ENCODE assay signal across 8 mouse cellular contexts in the genomic region with DNA sequence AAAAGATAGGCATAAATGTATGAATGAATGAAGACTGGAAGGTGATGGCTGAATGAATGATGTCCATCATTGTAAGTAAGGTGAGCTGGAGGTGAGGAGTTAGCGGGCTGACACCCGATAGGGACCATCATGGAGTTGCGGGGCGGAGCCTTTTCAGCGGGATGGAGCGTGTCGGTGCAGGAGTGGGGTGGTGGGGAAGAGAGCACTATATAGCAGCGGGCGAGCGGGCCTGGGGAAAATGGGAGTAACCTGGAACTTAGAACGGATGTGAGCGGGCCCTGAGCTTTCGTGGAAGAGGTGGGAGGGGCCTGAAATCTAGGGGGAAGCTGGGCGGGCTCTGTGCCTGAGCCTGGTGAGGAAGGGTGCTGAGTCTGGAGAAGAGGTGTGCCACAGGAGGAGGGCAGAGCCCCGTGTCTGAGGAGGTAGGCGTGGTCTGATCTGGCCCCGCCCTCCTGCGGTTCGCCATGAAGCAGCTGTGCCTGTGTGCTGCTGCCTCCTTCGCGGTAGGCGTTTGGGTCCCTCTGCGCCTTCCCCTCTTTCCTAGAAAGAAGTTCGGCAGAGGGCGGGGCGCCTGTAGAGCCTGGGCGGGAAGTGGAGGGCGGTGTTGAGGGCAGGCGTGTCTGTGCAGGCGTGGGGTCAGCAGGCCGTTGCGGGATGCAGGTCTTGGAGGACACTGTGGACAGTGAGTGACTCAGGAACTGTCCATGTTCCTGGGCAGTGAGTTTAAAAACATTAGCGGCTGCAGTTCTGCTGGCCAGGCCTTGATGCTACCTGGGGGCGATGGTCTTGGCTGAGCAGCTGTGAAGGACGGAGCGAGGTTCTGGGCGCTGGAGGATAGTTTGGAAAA. TPM values are rescaled to one million over a fixed set of nuclear protein-coding genes. Genes with fewer than 3 reads are reported as not detected.
DNase-seq lines count a peak whose midpoint lies in the region; ATAC-seq and TF ChIP-seq lines count a peak whose summit lies in the region.

No protein-coding gene starts in this region.

- no peak for TF ChIP-seq EP300 in heart, adult 2 months (IDR thresholded peaks at IDR 0.05; ENCODE audit: insufficient read depth, low read depth, low read length)

- H3K4me3 ChIP-seq in embryonic facial prominence, embryonic 12.5 days: peak overlapping the region; percentile 50
- H3K4me3 ChIP-seq in heart, adult 2 months: peak overlapping the region; percentile 51
- peak overlapping the region; percentile 54 for H3K4me3 ChIP-seq in kidney, adult 2 months (ENCODE audit: insufficient read depth, low read depth, low read length)
- H3K4me3 ChIP-seq in limb, embryonic 12.5 days (replicated peaks): peak overlapping the region; percentile 47
- peak overlapping the region; percentile 41 for H3K4me3 ChIP-seq in midbrain, embryonic 14.5 days (replicated peaks; ENCODE audit: low read depth, low read length)

- 3% methylated on average over 37 of the region's 37 CpGs for WGBS in embryonic facial prominence, embryonic 12.5 days
- WGBS in heart, adult 2 months: 5% methylated on average over 37 of the region's 37 CpGs
- WGBS in kidney, adult 2 months: 3% methylated on average over 37 of the region's 37 CpGs
- 3% methylated on average over 37 of the region's 37 CpGs for WGBS in limb, embryonic 12.5 days
- 4% methylated on average over 37 of the region's 37 CpGs for WGBS in midbrain, embryonic 14.5 days

- peak; percentile 87 for ATAC-seq in embryonic facial prominence, embryonic 12.5 days (ENCODE audit: insufficient number of reproducible peaks, insufficient read depth, low FRiP score, low TSS enrichment)
- peak; percentile 92 for ATAC-seq in limb, embryonic 12.5 days (ENCODE audit: insufficient number of reproducible peaks, insufficient read depth, low FRiP score, low TSS enrichment, low read depth)
- ATAC-seq in midbrain, embryonic 14.5 days (ENCODE audit: low FRiP score, low TSS enrichment): peak; percentile 80

- H3K27ac ChIP-seq in embryonic facial prominence, embryonic 12.5 days: peak overlapping the region; percentile 71
- H3K27ac ChIP-seq in heart, adult 2 months: no peak overlapping the region; the same call in 1 of the 2 replicates
- 0 out of 2 replicates have a peak overlapping the region, but pooled peaks have one; percentile 4 for H3K27ac ChIP-seq in kidney, adult 2 months (ENCODE audit: insufficient read depth, low read depth, low read length)
- peak overlapping the region; percentile 87 for H3K27ac ChIP-seq in limb, embryonic 12.5 days
- H3K27ac ChIP-seq in midbrain, embryonic 14.5 days (replicated peaks; ENCODE audit: low read depth, low read length): 0 out of 2 replicates have a peak overlapping the region, but pooled peaks have one; percentile 41

- H3K27me3 ChIP-seq in embryonic facial prominence, embryonic 12.5 days: 0 out of 2 replicates have a peak, but pooled peaks cover 4% of the 10 kb centered on the region
- H3K27me3 ChIP-seq in heart, adult 2 months (ENCODE audit: control insufficient read depth, insufficient read depth, low read length): no peaks in the 10 kb centered on the region
- no peaks in the 10 kb centered on the region for H3K27me3 ChIP-seq in kidney, adult 2 months (replicated peaks; ENCODE audit: control insufficient read depth, insufficient read depth, low read length)
- H3K27me3 ChIP-seq in limb, embryonic 12.5 days: no peaks in the 10 kb centered on the region
- no peaks in the 10 kb centered on the region for H3K27me3 ChIP-seq in midbrain, embryonic 14.5 days (ENCODE audit: control insufficient read depth, insufficient read depth, low read length)

- no peaks in the 10 kb centered on the region for H3K9me3 ChIP-seq in embryonic facial prominence, embryonic 12.5 days
- no peaks in the 10 kb centered on the region for H3K9me3 ChIP-seq in limb, embryonic 12.5 days
- no peaks in the 10 kb centered on the region for H3K9me3 ChIP-seq in midbrain, embryonic 14.5 days (ENCODE audit: control insufficient read depth, low read length)

- H3K9ac ChIP-seq in embryonic facial prominence, embryonic 12.5 days: peak overlapping the region; percentile 55
- H3K9ac ChIP-seq in heart, adult 2 months (ENCODE audit: low read depth, low read length): peak overlapping the region; percentile 22
- peak overlapping the region; percentile 56 for H3K9ac ChIP-seq in limb, embryonic 12.5 days (replicated peaks)
- H3K9ac ChIP-seq in midbrain, embryonic 14.5 days (replicated peaks; ENCODE audit: low read length): peak overlapping the region; percentile 56

- H3K36me3 ChIP-seq in embryonic facial prominence, embryonic 12.5 days: no peaks in the 10 kb centered on the region
- no peaks in the 10 kb centered on the region for H3K36me3 ChIP-seq in heart, adult 2 months (ENCODE audit: control insufficient read depth, insufficient read depth, low read length)
- no peaks in the 10 kb centered on the region for H3K36me3 ChIP-seq in kidney, adult 2 months (ENCODE audit: control insufficient read depth, insufficient read depth, low read length)
- H3K36me3 ChIP-seq in limb, embryonic 12.5 days: no peaks in the 10 kb centered on the region
- H3K36me3 ChIP-seq in midbrain, embryonic 14.5 days (ENCODE audit: control insufficient read depth, insufficient read depth, low read length): no peaks in the 10 kb centered on the region

- 0 out of 2 replicates have a peak, but pooled peaks cover 3% of the 10 kb centered on the region for H3K4me1 ChIP-seq in embryonic facial prominence, embryonic 12.5 days
- peaks cover 2% of the 10 kb centered on the region for H3K4me1 ChIP-seq in heart, adult 2 months (ENCODE audit: control insufficient read depth, insufficient read depth, low read length)
- no peaks in the 10 kb centered on the region for H3K4me1 ChIP-seq in kidney, adult 2 months (ENCODE audit: control insufficient read depth, insufficient read depth, low read length)
- H3K4me1 ChIP-seq in limb, embryonic 12.5 days (replicated peaks): peaks cover 9% of the 10 kb centered on the region; the same call in 1 of the 2 replicates
- H3K4me1 ChIP-seq in midbrain, embryonic 14.5 days (ENCODE audit: control insufficient read depth, insufficient read depth, low read length): 0 out of 2 replicates have a peak, but pooled peaks cover 9% of the 10 kb centered on the region

- TF ChIP-seq CTCF in heart, adult 2 months (IDR thresholded peaks at IDR 0.05): no peak
- no peak for TF ChIP-seq CTCF in kidney, adult 2 months (conservative IDR thresholded peaks at IDR 0.05; ENCODE audit: insufficient read depth, insufficient read length, low read depth, low read length)

- no peaks in the 10 kb centered on the region for H3K79me2 ChIP-seq in heart, adult 2 months (replicated peaks; ENCODE audit: control insufficient read depth, insufficient read depth, low read length)

- DNase-seq in 3T3-L1 (ENCODE audit: low read depth, low spot score): peak; percentile 77
- DNase-seq in adrenal gland, postnatal 36 days: peak; percentile 88 to 93
- peak; percentile 82 to 86 for DNase-seq in heart, adult 2 months
- DNase-seq in kidney, adult 2 months: peak; percentile 90
- DNase-seq in midbrain, embryonic 14.5 days: peak; percentile 84
- peak; percentile 70 for DNase-seq in spleen, adult 12 weeks (ENCODE audit: low spot score)

- TF ChIP-seq POLR2A in heart, adult 2 months (IDR thresholded peaks at IDR 0.05; ENCODE audit: insufficient read depth, low read depth, low read length): peak; percentile 56; the same call in 1 of the 2 replicates
- no peak for TF ChIP-seq POLR2A in kidney, adult 2 months (IDR thresholded peaks at IDR 0.05; ENCODE audit: low read depth, low read length)

- peak overlapping the region; percentile 70 for H3K4me2 ChIP-seq in embryonic facial prominence, embryonic 12.5 days (replicated peaks)
- H3K4me2 ChIP-seq in limb, embryonic 12.5 days: peak overlapping the region; percentile 75
- H3K4me2 ChIP-seq in midbrain, embryonic 14.5 days (ENCODE audit: low read length): peak overlapping the region; percentile 72

- intact Hi-C loops in heart, adult 2 months (cut with DNase I): no loop called here

RNA-seq across cellular contexts. Expression of a gene that starts 5.1 kb away (rescaled TPM):
- 10 to 100 TPM; 19.2 to 19.7 TPM for total RNA-seq in adrenal gland, postnatal 36 days (2021)
- 12.2 and 13.5 TPM in 2 replicates for polyA plus RNA-seq in embryonic facial prominence, embryonic 12.5 days (2016; fragmentation: Nextera tagmentation; extraction: Ambion mirVana)
- 1 to 10 TPM; 7.8 to 7.9 TPM for total RNA-seq in heart, adult 2 months (2021)
- 33.7 and 46.5 TPM in 2 replicates for polyA plus RNA-seq in heart, adult 2 months (2012; rRNA removed)
- polyA plus RNA-seq in kidney, adult 2 months (2012; rRNA removed): 67.1 and 81.0 TPM in 2 replicates
- polyA plus RNA-seq in limb, embryonic 12.5 days (2016; fragmentation: Nextera tagmentation; extraction: Ambion mirVana): 10.1 and 10.4 TPM in 2 replicates
- 8.9 and 16.8 TPM in 2 replicates for polyA plus RNA-seq in midbrain, embryonic 14.5 days (2014; fragmentation: Nextera tagmentation; extraction: Ambion mirVana)

RNA-seq across cellular contexts. Expression of a gene that starts 5.9 kb away (rescaled TPM):
- total RNA-seq in adrenal gland, postnatal 36 days (2021): 10 to 100 TPM; 17.6 to 20.8 TPM
- 55.1 and 55.5 TPM in 2 replicates for polyA plus RNA-seq in embryonic facial prominence, embryonic 12.5 days (2016; fragmentation: Nextera tagmentation; extraction: Ambion mirVana)
- total RNA-seq in heart, adult 2 months (2021): 1 to 10 TPM; 7.0 to 7.9 TPM
- 11.5 and 15.4 TPM in 2 replicates for polyA plus RNA-seq in heart, adult 2 months (2012; rRNA removed)
- 16.3 and 19.7 TPM in 2 replicates for polyA plus RNA-seq in kidney, adult 2 months (2012; rRNA removed)
- polyA plus RNA-seq in limb, embryonic 12.5 days (2016; fragmentation: Nextera tagmentation; extraction: Ambion mirVana): 55.8 and 57.5 TPM in 2 replicates
- polyA plus RNA-seq in midbrain, embryonic 14.5 days (2014; fragmentation: Nextera tagmentation; extraction: Ambion mirVana): 47.7 and 58.1 TPM in 2 replicates

RNA-seq across cellular contexts. Expression of a gene that starts 15.4 kb away (rescaled TPM):
- total RNA-seq in adrenal gland, postnatal 36 days (2021): 1 to 10 TPM; 2.7 to 3.5 TPM
- polyA plus RNA-seq in embryonic facial prominence, embryonic 12.5 days (2016; fragmentation: Nextera tagmentation; extraction: Ambion mirVana): 6.1 and 6.3 TPM in 2 replicates
- 1 to 10 TPM; 2.1 to 2.4 TPM for total RNA-seq in heart, adult 2 months (2021)
- 0.59 and 1.2 TPM in 2 replicates for polyA plus RNA-seq in heart, adult 2 months (2012; rRNA removed)
- polyA plus RNA-seq in kidney, adult 2 months (2012; rRNA removed): 0.45 and 0.56 TPM in 2 replicates
- polyA plus RNA-seq in limb, embryonic 12.5 days (2016; fragmentation: Nextera tagmentation; extraction: Ambion mirVana): 4.9 and 5.1 TPM in 2 replicates
- 7.8 and 8.2 TPM in 2 replicates for polyA plus RNA-seq in midbrain, embryonic 14.5 days (2014; fragmentation: Nextera tagmentation; extraction: Ambion mirVana)

RNA-seq across cellular contexts. Expression of a gene that starts 27.4 kb away (rescaled TPM):
- total RNA-seq in adrenal gland, postnatal 36 days (2021): 1 to 10 TPM in 1 of 2 experiments, under 1 TPM in 1; 0.70 to 1.1 TPM
- 1.6 and 1.7 TPM in 2 replicates for polyA plus RNA-seq in embryonic facial prominence, embryonic 12.5 days (2016; fragmentation: Nextera tagmentation; extraction: Ambion mirVana)
- 1 to 10 TPM; 2.5 to 3.7 TPM for total RNA-seq in heart, adult 2 months (2021)
- polyA plus RNA-seq in heart, adult 2 months (2012; rRNA removed): 1.9 and 2.5 TPM in 2 replicates
- polyA plus RNA-seq in kidney, adult 2 months (2012; rRNA removed): 1.0 and 1.1 TPM in 2 replicates
- polyA plus RNA-seq in limb, embryonic 12.5 days (2016; fragmentation: Nextera tagmentation; extraction: Ambion mirVana): 2.0 and 2.2 TPM in 2 replicates
- polyA plus RNA-seq in midbrain, embryonic 14.5 days (2014; fragmentation: Nextera tagmentation; extraction: Ambion mirVana): 0.74 and 1.1 TPM in 2 replicates

RNA-seq across cellular contexts. Expression of a gene that starts 32.6 kb away (rescaled TPM):
- total RNA-seq in adrenal gland, postnatal 36 days (2021): 10 to 100 TPM; 19.2 to 38.3 TPM
- polyA plus RNA-seq in embryonic facial prominence, embryonic 12.5 days (2016; fragmentation: Nextera tagmentation; extraction: Ambion mirVana): 14.4 and 16.2 TPM in 2 replicates
- 1 to 10 TPM; 5.1 to 7.7 TPM for total RNA-seq in heart, adult 2 months (2021)
- polyA plus RNA-seq in heart, adult 2 months (2012; rRNA removed): 19.0 and 20.1 TPM in 2 replicates
- polyA plus RNA-seq in kidney, adult 2 months (2012; rRNA removed): 3.9 and 4.3 TPM in 2 replicates
- polyA plus RNA-seq in limb, embryonic 12.5 days (2016; fragmentation: Nextera tagmentation; extraction: Ambion mirVana): 15.2 TPM in 2 replicates
- polyA plus RNA-seq in midbrain, embryonic 14.5 days (2014; fragmentation: Nextera tagmentation; extraction: Ambion mirVana): 3.2 and 3.5 TPM in 2 replicates
